Mouse (Mus musculus): ENCODE results near the gene Fhl2. TPM values are rescaled to one million over a fixed set of nuclear protein-coding genes. Genes with fewer than 3 reads are reported as not detected.

The Fhl2 gene
- polyA plus RNA-seq, 1 experiment from 2014 or later, result 31.2 TPM

DNA sequence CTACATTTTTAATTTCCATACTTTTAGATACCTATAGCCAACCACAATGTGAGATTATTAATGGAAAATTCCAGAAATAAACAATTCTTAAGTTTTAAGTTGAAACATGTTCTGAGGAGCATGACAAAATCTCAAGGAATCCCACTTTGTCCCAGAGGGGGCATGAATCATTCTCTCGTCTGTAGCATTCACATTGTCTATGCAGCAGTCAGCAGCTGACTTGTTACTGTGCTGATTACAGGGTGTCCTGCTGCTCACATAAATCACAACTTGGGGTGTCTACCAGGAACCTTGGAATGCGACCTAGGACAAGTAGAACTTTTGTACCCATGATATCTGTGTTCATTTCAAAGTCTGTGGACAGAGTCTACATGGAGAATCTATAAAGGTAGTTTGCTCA lies 49.3 kb downstream of the Fhl2 start:
- Histone ChIP-seq H3K4me2 (ENCODE audit: low read depth, low read length) (no peak overlapping the region), H3K27me3 (ENCODE audit: control insufficient read depth, insufficient read depth, low read depth, low read length) (no peaks in the 10 kb centered on the region), H3K27ac (ENCODE audit: low read length) (no peak overlapping the region), H3K4me1 (replicated peaks; ENCODE audit: control insufficient read depth, insufficient read depth, low read length) (no peaks in the 10 kb centered on the region; the same call in 1 of the 2 replicates), H3K4me3 (ENCODE audit: low read length) (no peak overlapping the region), H3K36me3 (ENCODE audit: control insufficient read depth, insufficient read depth, low read length) (no peaks in the 10 kb centered on the region), H3K9ac (ENCODE audit: low read length) (no peak overlapping the region), H3K9me3 (ENCODE audit: control insufficient read depth, low read length) (no peaks in the 10 kb centered on the region)
- 68% methylated on average over 2 of the region's 2 CpGs for WGBS
- no peak for ATAC-seq (ENCODE audit: low read depth)

DNA sequence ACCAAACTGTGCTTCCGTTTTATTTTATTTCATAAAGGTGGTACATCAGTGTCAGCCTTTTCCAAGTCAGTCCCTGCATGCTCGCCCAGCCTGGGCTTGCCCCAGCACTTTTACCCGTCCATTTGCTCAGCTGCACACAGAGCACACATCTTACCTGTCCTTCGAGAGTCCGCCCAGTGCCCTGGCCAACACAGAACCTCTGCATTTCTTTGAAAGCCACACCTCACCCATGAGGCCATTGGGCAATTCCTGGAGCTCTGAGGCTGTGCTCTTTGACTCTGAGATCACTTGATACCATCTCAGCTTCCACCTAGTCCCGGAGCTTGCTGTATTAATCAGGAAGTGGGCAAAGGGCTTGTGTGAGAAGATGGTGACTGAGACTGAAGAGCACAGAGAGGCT lies 51.4 kb downstream of the Fhl2 start:
- H3K36me3 ChIP-seq (ENCODE audit: control insufficient read depth, insufficient read depth, low read length), result no peaks in the 10 kb centered on the region
- H3K9ac ChIP-seq (ENCODE audit: low read length), result no peak overlapping the region
- H3K9me3 ChIP-seq (ENCODE audit: control insufficient read depth, low read length), result no peaks in the 10 kb centered on the region
- no peak overlapping the region for H3K4me3 ChIP-seq (ENCODE audit: low read length)
- ATAC-seq (ENCODE audit: low read depth), result no peak
- no peak overlapping the region for H3K27ac ChIP-seq (ENCODE audit: low read length)
- no peak overlapping the region for H3K4me2 ChIP-seq (ENCODE audit: low read depth, low read length)
- 55% methylated on average over 6 of the region's 6 CpGs for WGBS
- no peaks in the 10 kb centered on the region for H3K27me3 ChIP-seq (ENCODE audit: control insufficient read depth, insufficient read depth, low read depth, low read length)
- H3K4me1 ChIP-seq (replicated peaks; ENCODE audit: control insufficient read depth, insufficient read depth, low read length), result peaks cover 4% of the 10 kb centered on the region; the same call in 1 of the 2 replicates

DNA sequence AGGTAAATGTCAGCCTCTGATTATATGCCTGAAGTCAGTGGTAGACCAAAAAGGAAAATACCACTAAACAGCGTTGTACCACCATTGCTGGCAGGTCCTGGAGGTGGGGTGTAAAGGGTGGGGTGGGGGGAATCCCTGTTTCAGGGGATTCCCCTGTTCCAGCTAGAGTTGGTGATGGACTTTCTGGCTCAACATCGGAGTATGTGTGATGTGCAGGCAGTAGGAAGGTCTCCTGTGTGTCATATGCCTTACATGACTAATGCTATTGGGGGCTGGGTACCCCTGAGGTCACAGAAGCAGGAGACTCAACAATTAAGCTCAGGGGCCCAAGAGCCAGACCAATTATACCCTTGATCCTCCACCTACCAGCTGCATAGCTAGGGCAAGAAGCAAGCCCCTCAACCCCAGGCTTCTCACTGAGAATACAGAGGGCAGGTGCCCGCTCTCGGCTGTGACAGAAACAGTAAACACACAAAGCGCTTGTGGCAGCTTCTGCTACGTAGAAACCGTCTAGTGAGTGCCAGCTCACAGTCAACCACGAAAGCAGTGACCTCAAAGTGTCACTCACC lies 52.4 kb downstream of the Fhl2 start:
- Histone ChIP-seq H3K9ac (ENCODE audit: low read length) (no peak overlapping the region), H3K4me1 (replicated peaks; ENCODE audit: control insufficient read depth, insufficient read depth, low read length) (peaks cover 4% of the 10 kb centered on the region; the same call in 1 of the 2 replicates), H3K4me2 (ENCODE audit: low read depth, low read length) (no peak overlapping the region), H3K4me3 (ENCODE audit: low read length) (no peak overlapping the region), H3K36me3 (ENCODE audit: control insufficient read depth, insufficient read depth, low read length) (no peaks in the 10 kb centered on the region), H3K9me3 (ENCODE audit: control insufficient read depth, low read length) (no peaks in the 10 kb centered on the region), H3K27ac (ENCODE audit: low read length) (no peak overlapping the region), H3K27me3 (ENCODE audit: control insufficient read depth, insufficient read depth, low read depth, low read length) (no peaks in the 10 kb centered on the region)
- ATAC-seq (ENCODE audit: low read depth), result no peak
- 75% methylated on average over 8 of the region's 8 CpGs for WGBS

DNA sequence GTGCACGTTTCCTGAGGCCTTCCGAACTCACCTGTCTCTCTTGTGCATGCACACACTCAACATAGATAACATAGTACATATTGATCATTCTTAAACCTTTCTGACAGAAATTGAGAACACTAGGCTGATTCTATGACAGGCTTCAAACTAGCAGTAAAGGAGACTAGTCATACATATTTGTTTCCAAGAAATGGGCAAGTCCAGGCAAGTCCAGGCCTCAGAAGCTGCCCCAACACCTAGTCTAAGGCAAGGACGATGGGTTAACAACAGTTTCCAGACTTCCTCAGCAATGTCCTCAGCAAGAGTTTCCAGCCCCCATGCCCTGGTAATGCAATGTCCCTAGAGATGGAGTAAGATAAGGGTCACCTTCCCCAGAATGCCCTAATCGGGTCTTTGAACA lies 53.0 kb downstream of the Fhl2 start:
- ATAC-seq (ENCODE audit: low read depth), result no peak
- 79% methylated on average over 4 of the region's 4 CpGs for WGBS
- no peaks in the 10 kb centered on the region for H3K36me3 ChIP-seq (ENCODE audit: control insufficient read depth, insufficient read depth, low read length)
- H3K4me3 ChIP-seq (ENCODE audit: low read length), result no peak overlapping the region
- no peak overlapping the region for H3K4me2 ChIP-seq (ENCODE audit: low read depth, low read length)
- H3K9me3 ChIP-seq (ENCODE audit: control insufficient read depth, low read length), result no peaks in the 10 kb centered on the region
- no peak overlapping the region for H3K9ac ChIP-seq (ENCODE audit: low read length)
- H3K27ac ChIP-seq (ENCODE audit: low read length), result no peak overlapping the region
- no peaks in the 10 kb centered on the region for H3K27me3 ChIP-seq (ENCODE audit: control insufficient read depth, insufficient read depth, low read depth, low read length)
- peaks cover 4% of the 10 kb centered on the region; the same call in 1 of the 2 replicates for H3K4me1 ChIP-seq (replicated peaks; ENCODE audit: control insufficient read depth, insufficient read depth, low read length)

DNA sequence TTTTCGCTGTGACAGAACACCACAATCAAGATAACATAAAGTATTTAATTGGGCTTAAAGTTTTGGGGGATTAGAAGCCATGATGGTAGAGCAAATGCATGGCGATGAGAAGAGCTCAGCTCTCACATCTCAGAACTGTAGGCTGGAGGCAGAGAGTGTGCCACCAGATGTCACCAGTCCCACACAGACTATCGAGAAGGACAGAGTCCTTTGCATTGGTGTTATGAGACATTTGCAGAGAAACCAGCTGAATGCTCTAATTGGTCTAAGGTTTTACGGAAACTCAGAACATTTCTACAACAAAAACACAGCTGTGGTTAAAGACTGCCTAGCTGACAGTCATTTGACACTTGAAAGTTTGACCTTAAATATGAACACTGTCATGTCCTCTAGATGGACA lies 53.5 kb downstream of the Fhl2 start:
- Histone ChIP-seq H3K4me2 (ENCODE audit: low read depth, low read length) (no peak overlapping the region), H3K9ac (ENCODE audit: low read length) (no peak overlapping the region), H3K9me3 (ENCODE audit: control insufficient read depth, low read length) (no peaks in the 10 kb centered on the region), H3K36me3 (ENCODE audit: control insufficient read depth, insufficient read depth, low read length) (no peaks in the 10 kb centered on the region), H3K4me1 (replicated peaks; ENCODE audit: control insufficient read depth, insufficient read depth, low read length) (peaks cover 4% of the 10 kb centered on the region; the same call in 1 of the 2 replicates), H3K27me3 (ENCODE audit: control insufficient read depth, insufficient read depth, low read depth, low read length) (no peaks in the 10 kb centered on the region), H3K27ac (ENCODE audit: low read length) (no peak overlapping the region), H3K4me3 (ENCODE audit: low read length) (no peak overlapping the region)
- ATAC-seq (ENCODE audit: low read depth), result 0 out of 2 replicates have a peak, but pooled peaks have one; percentile 43
- 71% methylated on average over 4 of the region's 4 CpGs for WGBS

DNA sequence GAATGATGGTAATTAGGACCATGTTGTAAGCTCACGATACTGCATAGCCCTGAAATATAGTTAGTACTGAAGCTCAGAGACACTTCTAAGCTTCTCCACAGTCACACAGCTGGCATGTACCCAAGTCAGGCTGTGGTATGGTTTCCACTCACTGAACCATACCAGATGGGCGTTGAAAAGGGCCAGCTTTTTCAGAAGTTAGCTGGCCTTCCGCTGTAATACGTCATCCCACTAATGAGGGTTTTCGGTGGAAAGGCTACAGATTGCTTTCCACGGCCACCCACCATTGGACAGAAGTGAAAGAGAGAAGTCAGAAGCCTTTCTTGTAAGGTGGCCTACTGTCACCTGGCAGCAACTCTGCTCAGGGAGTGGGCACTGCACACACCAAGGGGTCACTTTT lies 53.9 kb downstream of the Fhl2 start:
- Histone ChIP-seq H3K9ac (ENCODE audit: low read length) (no peak overlapping the region), H3K27me3 (ENCODE audit: control insufficient read depth, insufficient read depth, low read depth, low read length) (no peaks in the 10 kb centered on the region), H3K27ac (ENCODE audit: low read length) (no peak overlapping the region), H3K4me3 (ENCODE audit: low read length) (no peak overlapping the region), H3K36me3 (ENCODE audit: control insufficient read depth, insufficient read depth, low read length) (no peaks in the 10 kb centered on the region), H3K4me1 (replicated peaks; ENCODE audit: control insufficient read depth, insufficient read depth, low read length) (peaks cover 4% of the 10 kb centered on the region; the same call in 1 of the 2 replicates), H3K4me2 (ENCODE audit: low read depth, low read length) (no peak overlapping the region), H3K9me3 (ENCODE audit: control insufficient read depth, low read length) (no peaks in the 10 kb centered on the region)
- no peak for ATAC-seq (ENCODE audit: low read depth)
- 83% methylated on average over 6 of the region's 6 CpGs for WGBS

DNA sequence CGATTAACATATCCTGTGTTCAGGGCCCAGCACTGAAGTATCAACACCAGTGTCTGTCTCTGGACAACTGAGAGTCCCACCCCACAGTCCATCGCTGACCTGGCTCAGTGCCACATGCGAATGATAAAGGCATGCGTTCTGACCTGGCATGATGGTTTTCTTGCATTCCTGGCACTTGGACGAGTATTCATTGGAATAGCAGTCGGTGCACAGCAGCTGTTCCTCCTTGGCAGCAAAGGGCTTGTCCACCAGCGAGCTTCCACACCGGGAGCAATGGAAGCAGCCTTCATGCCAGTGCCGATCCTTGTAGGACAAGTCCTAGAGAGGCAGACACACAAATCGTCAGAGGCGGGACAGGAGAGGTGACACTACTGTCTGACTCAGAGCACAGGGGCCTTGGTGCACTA lies 55.2 kb downstream of the Fhl2 start:
- H3K4me1 ChIP-seq (replicated peaks; ENCODE audit: control insufficient read depth, insufficient read depth, low read length), result peaks cover 4% of the 10 kb centered on the region; the same call in 1 of the 2 replicates
- H3K36me3 ChIP-seq (ENCODE audit: control insufficient read depth, insufficient read depth, low read length), result no peaks in the 10 kb centered on the region
- ATAC-seq (ENCODE audit: low read depth), result no peak
- H3K4me2 ChIP-seq (ENCODE audit: low read depth, low read length), result no peak overlapping the region
- no peaks in the 10 kb centered on the region for H3K27me3 ChIP-seq (ENCODE audit: control insufficient read depth, insufficient read depth, low read depth, low read length)
- H3K4me3 ChIP-seq (ENCODE audit: low read length), result no peak overlapping the region
- no peaks in the 10 kb centered on the region for H3K9me3 ChIP-seq (ENCODE audit: control insufficient read depth, low read length)
- no peak overlapping the region for H3K9ac ChIP-seq (ENCODE audit: low read length)
- 43% methylated on average over 11 of the region's 11 CpGs for WGBS
- no peak overlapping the region for H3K27ac ChIP-seq (ENCODE audit: low read length)

DNA sequence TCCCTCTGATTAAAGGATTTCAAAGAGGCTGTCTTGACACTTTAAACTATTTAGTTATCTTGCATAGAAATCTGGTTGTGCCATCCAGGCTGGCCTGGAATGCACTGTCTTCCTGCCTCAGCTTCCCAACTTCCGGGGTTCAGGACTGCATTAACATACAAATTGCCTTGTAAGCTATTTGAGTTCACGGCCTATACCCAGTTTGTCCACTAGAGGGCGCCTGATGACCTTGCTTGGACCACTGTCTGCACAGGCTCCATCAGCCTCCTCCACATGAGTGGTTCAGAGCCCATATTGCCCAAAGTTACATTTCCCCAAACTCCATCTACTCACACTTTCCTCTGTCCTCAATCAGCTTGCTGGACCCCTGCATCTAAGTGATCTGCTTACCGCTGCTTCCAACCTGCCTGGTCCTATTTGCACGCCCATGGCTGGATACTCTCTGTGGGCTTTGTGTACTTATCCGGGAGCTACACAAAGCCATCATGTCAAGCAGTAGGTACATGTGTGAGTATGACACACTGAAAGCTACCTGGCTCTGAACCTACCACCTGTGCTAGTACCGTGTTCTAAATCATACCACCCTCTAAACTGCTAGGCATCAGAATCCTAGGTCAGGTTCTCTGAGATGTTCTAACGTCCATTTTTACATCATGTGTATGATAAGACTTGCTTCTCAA lies 57.1 kb downstream of the Fhl2 start:
- H3K27me3 ChIP-seq (ENCODE audit: control insufficient read depth, insufficient read depth, low read depth, low read length), result no peaks in the 10 kb centered on the region
- H3K36me3 ChIP-seq (ENCODE audit: control insufficient read depth, insufficient read depth, low read length), result no peaks in the 10 kb centered on the region
- H3K27ac ChIP-seq (ENCODE audit: low read length), result no peak overlapping the region
- H3K4me2 ChIP-seq (ENCODE audit: low read depth, low read length), result no peak overlapping the region
- H3K4me3 ChIP-seq (ENCODE audit: low read length), result no peak overlapping the region
- H3K9me3 ChIP-seq (ENCODE audit: control insufficient read depth, low read length), result no peaks in the 10 kb centered on the region
- no peak overlapping the region for H3K9ac ChIP-seq (ENCODE audit: low read length)
- WGBS, result 46% methylated on average over 8 of the region's 8 CpGs
- peak; percentile 71 for ATAC-seq (ENCODE audit: low read depth)
- 0 out of 2 replicates have a peak, but pooled peaks cover 4% of the 10 kb centered on the region for H3K4me1 ChIP-seq (replicated peaks; ENCODE audit: control insufficient read depth, insufficient read depth, low read length)

DNA sequence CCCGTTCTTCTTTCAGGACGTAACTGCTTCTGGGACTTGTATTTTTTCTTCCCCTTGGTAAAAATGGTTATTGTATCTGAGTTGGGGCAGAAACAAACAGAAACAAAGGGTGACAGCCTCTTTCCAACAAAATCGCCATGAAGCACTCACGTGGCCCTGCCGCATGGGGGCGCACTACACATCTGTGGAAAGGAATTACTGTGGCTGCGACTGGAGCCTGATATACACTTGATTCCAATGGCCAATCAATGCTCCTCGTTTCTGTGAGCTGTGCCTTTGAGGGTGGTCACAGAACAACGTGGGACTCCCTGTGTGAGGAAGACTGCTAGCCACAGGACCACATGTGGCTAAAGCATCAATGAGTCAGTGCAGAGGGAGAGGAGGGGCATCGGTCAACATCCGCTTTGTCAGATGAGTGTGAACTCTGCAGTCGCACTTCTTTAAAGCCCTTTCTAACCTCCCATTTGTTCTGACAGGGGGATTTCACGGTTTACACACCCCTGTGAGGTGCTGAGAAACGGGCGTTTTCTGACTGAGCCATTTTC lies 58.4 kb downstream of the Fhl2 start:
- Histone ChIP-seq H3K27ac (ENCODE audit: low read length) (no peak overlapping the region), H3K36me3 (ENCODE audit: control insufficient read depth, insufficient read depth, low read length) (no peaks in the 10 kb centered on the region), H3K4me1 (replicated peaks; ENCODE audit: control insufficient read depth, insufficient read depth, low read length) (0 out of 2 replicates have a peak, but pooled peaks cover 4% of the 10 kb centered on the region), H3K9ac (ENCODE audit: low read length) (no peak overlapping the region), H3K9me3 (ENCODE audit: control insufficient read depth, low read length) (no peaks in the 10 kb centered on the region), H3K4me2 (ENCODE audit: low read depth, low read length) (no peak overlapping the region), H3K27me3 (ENCODE audit: control insufficient read depth, insufficient read depth, low read depth, low read length) (no peaks in the 10 kb centered on the region), H3K4me3 (ENCODE audit: low read length) (no peak overlapping the region)
- no peak for ATAC-seq (ENCODE audit: low read depth)
- WGBS, result 71% methylated on average over 15 of the region's 15 CpGs
